Mouse (Mus musculus) testis, adult 2 months (tissue): Measurements from ENCODE around the gene Auts2.

ENCODE experiments used
- CTCF ChIP-seq: fragments of 200-500 bp; IDR thresholded peaks from 2 replicates; pipeline ENCODE4 v1.5.1; 2012; ENCODE audit warnings: low read depth, mild to moderate bottlenecking, inconsistent platforms, low read length, moderate library complexity; ENCODE audit not compliant: control insufficient read depth, insufficient read depth, insufficient replicate concordance
- POLR2A ChIP-seq: fragments of 200-500 bp; IDR thresholded peaks from 2 replicates; pipeline ENCODE4 v1.6.1; 2012; ENCODE audit warnings: low read depth, mild to moderate bottlenecking, inconsistent platforms, low read length, moderate library complexity; ENCODE audit not compliant: control insufficient read depth

DNA sequence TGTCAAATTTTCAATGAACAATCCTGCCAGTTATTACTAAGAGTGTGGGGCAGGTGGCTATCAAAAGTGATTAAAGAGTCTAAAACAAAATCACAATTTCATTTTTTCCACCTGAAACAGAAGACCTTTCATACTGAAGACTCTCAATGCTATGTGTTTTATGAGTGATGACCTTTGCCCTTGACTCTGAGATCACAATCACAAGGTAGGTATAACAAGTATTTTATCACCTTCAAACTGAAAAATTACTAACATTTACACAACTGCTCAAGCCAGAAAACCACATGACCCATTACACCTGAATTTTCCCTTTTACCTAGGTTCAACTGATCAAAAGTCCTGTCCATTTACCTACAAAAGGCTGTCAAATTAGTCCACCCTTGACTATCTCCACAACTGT is 582.7 kb downstream of the Auts2 start:
- TF ChIP-seq POLR2A (no peak), CTCF (no peak)
